Mouse (Mus musculus): ENCODE results near the gene Lrrc14b.

GRCm38 (mm10) chr13:74316386-74316785, 47.4 kb downstream of the Lrrc14b start:
- TF ChIP-seq CTCF (conservative IDR thresholded peaks at IDR 0.05; ENCODE audit: insufficient read depth, insufficient read length, low read depth, low read length) = no peak
- no peak for TF ChIP-seq POLR2A (IDR thresholded peaks at IDR 0.05; ENCODE audit: low read depth, low read length)
